Mouse (Mus musculus) forelimb bud, embryonic 11.5 days (tissue): ENCODE measurements at regions not wholly inside any gene's neighbourhood (a gene's known extent, or its start where the extent isn't known, plus 50 kb on each side); places are given as distances from the start of the nearest gene placed in this dataset.

Experiments
- DNase-seq: peaks from one replicate; pipeline ENCODE4 v3.0.0-alpha.2; 2012; ENCODE audit warnings: low read depth, low spot score

DNA sequence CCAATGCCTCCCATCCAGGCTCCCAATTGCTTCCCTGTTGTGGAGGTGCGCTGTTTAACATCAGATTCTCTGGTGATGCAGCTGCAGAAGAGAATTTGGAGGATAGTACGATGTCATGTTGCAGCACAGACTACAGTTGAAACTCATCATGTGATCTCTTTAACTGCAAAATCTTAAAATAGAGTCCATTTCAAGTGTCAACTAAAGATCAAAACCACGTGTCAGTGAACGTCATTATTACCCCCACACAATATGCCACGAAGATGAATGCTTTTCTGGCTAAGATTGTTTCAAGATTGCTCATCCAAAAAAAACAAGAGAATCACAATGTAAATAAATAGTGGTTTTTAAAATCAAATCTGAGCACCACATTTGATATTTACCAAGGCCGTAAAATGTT is 343.7 kb upstream of the Fam98a start:
- no peak for DNase-seq

DNA sequence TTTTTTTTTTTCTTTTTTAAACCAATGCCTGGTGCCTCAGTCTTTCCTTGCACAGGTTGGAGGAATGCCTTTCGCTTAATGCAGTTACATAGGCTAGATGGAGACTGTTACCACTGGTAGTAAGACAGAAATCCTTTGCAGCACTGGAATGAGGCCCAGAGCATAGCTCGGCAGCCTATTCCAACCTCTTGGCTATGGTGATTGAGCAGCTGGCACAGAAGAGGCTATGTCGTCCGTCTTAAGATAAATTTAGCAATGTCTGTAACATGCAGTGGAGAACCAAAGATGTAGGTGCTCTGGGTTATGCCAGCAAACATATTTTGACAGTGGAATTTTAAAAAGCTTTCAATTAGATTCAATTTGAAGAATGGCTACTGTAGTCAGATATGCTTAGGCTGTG is 343.2 kb upstream of the Fam98a start:
- DNase-seq = no peak

DNA sequence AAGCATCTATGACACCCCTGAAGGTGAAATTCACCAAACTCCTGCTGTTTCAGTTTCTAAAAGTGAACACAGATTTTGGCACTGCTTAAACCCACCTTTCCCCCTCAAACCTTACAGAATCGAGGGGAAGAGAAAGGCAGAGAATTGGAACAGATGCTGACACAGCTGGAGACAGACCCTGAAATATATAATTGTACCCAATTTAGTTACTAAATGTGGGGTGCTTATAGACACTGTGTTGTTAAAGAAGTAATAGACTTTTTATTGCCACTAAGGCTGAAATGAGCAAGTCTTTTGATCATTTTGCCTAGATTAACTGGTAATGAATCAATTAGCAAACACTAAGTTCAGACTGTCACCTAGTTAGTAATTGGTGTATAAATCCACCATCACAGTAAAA is 341.8 kb upstream of the Fam98a start:
- peak; percentile 1 for DNase-seq

DNA sequence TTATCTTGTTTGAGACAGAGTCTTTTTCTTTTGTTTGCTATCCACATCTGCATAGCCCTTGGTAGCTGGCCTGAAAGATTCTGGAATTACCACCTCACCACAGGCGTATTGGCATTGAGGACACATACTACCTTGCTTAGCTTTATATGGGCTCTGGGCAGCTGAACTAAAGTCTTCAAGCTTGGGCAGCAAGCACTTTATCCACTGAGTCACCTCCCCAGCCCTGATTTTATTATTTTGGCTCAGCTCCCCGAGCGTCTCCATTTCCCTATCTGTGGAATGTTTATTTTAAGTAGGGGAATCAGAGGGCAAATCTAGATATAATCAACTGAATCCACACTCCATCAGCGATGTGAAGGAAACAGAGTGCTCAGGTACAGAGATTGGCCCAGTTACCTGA is 340.4 kb upstream of the Fam98a start:
- DNase-seq = no peak

DNA sequence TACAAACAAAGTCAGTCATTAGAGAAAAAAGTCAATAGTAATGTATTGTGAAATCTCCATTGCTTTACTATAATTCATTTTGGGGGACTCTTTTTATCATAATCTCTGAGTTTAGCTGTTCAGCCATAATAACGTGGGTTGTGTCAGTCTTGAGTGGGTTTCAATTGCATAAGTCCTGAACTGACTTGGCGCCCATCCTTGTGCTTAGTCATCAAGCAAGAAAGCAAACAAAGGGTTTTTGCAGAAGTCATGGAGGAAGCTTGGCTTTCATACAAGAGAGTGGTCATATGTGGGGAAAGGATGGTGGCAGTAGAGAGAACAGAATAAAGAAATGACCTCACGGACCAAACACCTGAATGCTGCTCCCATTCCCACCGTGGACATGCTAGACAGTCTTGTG is 339.8 kb upstream of the Fam98a start:
- no peak for DNase-seq

DNA sequence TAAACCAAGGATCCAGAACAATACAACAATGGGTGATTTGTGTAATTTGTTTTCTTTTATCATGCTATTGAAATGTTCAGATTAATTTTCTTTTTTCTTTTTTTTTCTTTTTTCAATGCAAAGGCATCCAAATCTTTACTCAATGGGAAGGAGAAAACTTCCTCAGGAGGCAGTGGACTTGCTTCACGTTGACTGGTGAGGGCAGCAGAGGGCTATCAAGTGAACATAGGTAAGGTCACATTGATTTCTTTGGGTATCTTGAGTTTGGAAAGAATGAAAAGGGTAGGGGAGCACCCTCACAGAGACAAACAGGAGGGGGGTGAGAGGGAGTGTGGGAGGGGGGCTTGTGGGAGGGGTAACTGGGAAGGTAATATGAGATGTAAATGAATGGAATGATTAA is 326.1 kb upstream of the Fam98a start:
- no peak for DNase-seq

DNA sequence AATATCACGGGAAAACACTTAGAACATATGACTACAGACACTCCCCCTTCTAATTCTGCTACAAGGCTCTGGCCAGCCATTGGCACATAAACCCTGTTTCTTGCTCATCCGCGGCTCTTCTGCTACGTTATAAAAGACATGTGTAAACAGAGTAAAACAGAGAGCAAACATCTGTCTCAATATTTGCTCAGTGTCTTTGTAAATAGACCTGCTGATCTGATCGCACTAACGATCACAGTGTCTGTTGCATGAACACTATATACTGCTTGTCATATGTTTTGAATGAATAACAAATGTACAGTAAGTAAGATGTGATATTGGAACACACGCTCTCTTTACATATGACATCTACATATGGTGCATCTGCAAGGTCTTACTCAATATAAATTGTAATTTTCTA is 325.1 kb upstream of the Fam98a start:
- DNase-seq = no peak

DNA sequence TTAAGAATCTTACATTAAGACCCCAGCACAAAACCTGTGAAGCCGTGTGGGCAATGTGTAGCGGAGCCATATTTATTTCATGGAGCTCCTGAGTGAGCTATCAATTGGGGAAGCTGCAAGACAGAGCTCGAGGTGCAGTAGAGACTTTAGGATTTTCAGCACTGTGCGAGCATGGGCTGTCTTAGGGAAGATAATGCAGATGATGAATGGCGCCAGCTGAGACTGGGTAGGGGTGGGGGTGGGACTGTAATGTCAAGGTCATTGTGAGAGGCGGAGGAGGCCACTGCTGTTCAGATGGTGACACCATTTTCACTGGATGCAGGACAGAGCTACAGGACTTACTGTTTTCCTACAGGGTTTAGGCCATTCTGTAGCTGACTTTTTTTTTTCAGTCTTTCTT is 322.8 kb upstream of the Fam98a start:
- DNase-seq = no peak

DNA sequence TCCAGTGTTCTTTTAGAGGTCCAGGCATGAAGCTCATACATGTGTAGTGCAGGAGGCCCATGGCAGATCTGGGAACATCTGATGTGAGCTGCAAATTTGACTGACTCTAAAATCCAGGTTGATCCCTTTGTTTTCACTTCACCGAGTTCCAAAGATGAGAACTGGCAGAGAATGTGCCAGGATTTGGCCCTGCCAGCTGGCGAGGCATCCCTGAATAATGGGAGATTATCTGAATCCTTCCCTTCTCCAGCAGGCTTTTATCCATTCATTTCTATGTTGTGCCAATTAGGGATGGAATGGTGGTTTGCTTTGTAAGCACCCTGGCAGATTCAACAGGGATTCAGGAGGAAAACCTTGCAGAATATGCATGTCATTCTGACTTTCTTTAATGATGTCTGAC is 318.7 kb upstream of the Fam98a start:
- DNase-seq = no peak

DNA sequence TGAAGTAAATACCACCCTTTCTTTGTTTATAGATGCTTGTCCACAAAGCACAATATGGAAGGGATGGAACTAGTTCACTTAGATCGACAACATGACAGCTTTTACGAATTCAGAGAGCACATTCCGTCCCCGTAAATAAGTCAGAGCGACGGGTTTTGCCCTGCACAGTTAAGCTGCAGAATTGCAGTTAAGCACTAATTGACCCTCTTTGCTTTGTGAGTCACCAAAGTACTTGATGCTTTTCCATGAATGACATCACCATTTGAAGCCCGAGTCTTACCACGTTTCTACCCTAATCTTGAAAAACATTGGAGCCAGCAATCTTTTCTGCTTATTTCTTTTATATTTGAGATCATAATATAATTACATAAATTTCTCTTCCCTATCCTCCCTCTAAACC is 305.3 kb upstream of the Fam98a start:
- no peak for DNase-seq

DNA sequence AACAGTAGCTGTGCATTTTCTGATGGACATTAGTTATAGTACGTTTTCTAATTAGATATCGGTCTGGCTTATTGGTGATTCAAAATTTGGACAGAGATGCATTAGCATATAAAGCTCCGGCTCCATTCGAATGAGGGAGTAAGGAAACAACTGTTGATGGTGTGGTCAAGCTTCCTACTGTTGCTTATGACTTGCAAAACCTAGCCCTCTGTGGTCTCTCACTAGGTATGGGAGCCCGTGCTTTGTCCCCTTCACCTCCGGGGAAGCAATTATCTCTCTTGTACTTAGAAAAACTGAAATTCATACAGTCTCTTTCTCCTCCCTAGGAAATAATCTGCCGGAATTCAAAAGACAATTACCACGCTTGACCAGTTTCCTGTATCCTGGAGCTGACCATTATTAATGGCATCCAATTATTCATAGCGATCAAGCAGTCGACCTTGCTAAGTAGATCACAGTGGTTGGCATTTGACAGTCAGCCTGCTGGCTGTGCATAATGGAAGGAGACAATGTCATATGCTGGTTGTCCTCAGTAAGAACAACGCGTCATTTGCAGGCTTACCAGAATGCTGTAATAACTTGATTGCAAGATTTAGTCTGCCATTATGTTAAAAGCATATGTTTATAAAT is 264.4 kb upstream of the Fam98a start:
- DNase-seq = no peak

DNA sequence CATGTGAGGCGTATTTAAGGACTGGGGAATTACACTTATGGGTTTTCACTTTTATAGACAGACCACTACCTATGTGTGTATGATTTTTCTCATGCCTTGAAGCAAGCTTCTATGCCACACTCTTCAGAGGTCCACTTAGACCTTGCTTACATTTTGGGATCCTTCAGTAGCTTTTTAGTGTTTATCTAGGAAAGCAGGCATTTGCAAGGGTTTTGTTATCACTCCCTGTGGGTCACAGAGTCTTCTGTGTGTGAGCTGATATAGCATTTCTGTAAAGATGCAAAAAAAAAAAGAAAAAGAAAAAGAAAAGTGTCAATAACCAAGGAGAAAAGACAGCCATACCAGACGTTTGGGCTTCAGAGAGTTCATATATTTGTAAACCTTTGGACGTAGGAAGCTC is 260.4 kb upstream of the Fam98a start:
- no peak for DNase-seq

DNA sequence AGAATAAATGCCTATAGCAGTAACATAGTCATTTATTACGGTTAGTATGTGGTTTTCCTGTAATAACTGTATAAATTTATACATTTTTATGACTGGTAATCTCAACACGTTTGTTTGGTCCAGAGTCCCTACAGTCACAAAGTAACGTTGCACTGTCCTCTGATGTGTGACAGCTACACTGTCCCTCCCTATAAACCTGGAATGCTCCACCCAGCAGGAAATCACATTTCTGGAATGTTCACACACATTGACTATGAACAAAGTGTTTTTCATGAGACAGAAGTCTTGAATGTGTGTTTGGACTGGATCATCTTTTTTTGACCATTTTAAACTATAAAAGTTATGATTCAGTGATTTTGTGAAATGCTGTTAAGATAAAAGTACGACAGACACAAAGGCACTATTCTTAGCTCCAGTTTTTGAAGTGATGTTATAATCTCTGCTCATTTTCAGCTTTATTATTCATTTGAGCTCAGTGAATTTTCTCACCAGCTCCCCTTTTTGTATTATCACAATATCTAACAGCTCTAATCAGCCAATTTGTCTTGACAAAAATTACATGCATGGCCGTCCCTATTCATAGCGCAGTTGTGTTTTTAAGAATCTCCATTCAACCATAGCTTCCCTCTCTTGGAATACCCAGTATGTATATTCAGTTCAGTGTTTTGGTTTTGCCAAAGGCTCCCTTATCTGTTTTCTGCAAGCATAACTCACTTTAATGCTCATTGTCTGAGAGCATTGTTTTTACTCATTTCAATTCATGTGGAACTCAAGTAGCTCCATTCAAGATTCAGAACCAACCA is 257.0 kb upstream of the Fam98a start:
- DNase-seq = no peak

DNA sequence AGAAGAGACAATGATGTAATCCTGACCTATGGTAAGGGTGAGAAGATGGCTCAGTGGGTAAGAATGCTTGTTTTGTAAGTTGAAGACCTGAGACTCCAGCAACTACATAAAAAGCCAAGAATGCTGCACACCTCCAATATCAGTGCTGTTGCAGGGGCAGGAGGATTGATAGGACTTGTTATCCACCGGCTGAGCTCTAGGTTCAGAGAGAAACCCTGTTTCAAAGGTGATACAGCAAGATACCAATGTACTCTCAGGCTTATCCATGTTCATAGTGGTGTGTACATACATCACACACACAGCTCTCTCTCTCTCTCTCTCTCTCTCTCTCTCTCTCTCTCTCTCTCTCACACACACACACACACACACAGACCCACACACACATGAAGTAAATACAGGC is 256.3 kb upstream of the Fam98a start:
- DNase-seq = no peak

DNA sequence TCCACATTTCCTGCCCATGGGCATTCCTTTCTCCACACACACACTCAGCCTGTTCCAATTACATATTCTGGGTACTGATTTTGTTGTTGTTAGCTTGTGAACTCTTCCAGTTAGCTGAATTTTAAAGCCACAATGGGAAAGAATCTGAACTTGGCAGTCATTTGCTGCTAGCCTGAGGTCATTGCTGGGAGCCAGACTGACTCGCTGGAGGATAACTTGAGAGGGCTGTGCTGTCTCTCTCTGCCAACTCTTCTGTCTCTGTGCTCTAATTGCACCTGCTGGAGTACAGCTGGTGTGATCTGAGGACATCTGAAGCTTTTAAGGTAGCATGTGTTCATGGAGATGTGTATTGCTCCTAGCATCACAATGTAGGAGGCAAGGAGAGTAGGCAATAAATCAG is 252.6 kb upstream of the Fam98a start:
- DNase-seq = no peak

DNA sequence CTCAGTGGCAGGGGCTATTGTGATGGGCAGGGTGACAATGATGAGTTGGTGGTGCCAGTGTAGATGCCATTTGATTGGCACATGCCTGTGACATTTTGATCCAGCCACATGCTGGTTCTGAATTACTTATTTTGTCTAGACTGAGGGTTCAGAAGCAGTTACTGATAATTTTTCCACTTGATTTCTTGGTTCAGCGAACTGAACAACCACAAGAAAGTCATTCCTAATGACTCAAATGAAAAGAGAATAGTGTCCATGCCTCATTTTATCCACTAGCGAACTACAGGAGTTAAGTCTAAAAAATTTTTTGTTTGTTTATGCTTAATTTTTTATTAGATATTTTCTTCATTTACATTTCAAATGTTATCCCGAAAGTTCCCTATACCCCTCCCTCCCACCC is 244.6 kb upstream of the Fam98a start:
- DNase-seq = no peak

DNA sequence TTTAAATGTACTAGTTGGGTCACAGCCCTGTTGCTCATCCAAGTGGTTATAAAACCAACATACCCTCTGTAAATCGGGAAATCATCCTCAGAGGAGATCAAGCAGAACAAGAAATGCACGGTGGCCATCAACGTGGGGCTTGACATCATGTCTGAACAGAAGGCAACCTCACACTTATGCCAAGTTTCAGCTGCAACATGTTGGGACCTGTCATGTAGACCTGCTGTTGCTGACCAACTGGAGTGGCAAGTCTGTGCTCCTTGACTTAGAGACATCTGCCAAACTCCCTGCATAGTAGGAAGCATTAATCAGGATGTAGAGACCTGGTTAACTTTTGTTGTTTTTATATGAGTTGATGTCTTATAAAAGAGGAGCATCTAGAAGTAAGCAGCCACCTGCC is 244.0 kb upstream of the Fam98a start:
- DNase-seq = no peak

DNA sequence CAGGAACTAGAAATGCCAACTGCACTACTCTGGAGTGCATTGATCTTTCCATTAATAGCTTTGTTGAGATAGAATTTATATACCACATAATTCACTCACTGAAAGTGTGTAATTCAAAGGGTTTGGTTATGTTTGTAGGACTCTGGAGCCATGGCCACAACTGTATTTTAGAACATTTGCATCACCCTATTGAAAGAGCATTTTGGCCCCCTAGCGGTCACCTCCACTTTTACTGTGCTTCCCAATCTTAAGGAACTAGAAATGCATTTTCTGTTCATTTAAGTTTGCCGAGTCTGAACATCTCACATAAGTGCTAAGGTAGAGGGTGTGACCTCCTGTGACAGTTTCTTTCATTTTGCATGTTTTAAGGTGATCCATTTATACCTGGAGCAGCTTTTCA is 228.0 kb upstream of the Fam98a start:
- peak; percentile 3 for DNase-seq

DNA sequence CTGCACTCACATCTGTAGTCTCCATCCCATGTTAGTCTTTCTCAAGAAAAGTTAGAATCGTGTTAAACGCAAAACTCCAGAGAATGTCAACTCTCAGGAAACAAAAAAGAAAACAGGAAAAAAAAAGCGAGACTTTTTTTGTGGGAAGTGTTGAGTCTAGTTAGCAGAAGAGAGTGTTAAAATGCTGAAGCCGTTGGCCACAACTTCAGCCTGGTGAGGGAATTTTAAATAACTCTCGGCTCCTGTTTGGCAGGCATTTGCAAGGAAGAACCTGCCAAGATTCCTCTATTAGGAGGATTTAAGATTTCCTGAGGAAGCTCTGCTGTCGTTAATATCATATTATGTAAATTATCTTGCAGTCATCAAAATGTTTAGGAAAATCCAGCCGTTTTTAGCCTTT is 224.9 kb upstream of the Fam98a start:
- no peak for DNase-seq

DNA sequence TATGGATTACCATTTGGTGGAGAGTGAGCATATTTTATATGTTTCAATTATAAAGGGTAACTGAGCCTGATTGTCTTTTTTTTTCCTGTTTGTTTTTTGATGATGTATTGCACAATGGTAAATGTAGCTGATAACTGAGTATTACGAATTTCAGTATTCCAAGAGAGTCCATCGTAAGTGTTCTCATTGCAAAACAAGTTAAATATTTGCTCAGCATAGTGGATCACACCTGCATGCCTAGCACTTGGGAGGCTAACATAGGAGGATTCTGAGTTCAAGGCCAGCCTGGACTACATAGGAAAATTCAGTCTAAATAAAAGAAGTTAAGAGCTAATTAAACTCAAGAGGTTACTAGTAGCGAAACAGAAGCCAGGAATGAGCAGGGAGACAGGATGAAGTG is 223.8 kb upstream of the Fam98a start:
- DNase-seq = no peak

DNA sequence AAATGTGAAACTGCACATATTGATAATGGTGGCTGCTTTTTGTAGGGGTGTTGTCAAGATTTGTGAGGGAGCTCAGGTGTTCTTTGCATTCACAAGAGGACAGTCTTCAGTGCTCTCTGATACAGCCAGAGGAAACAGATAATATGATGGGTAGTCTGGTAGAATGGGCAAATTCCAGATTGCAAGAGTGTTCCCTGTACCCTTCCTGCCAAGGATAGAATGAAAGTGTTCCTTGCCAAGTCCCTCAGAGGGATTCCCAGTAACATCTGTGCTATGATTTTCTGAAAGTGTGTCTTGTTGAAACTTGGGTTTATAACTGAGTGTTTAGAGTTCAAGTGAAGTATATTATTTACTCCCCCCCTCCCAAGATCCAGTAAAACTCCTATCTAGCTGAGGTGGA is 221.1 kb upstream of the Fam98a start:
- no peak for DNase-seq

DNA sequence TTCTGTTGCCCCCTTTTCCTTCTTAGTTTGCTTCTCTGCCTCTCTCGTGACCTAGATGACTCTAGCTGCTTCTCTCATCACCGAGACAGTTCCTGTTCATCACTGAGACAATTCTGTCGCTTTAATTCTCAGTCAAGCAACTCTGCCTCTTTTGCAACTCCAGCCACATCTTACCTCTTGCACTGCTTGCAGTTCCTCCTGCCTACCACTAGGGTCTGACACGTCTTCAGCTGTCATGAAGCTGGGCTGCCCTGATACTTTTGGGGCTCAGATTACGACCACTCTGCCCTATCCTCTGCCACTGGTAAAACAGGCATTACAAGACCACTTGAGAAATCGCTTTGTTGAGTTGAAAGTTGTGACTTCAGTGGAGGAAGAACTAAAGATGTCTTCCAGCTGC is 216.9 kb upstream of the Fam98a start:
- DNase-seq = no peak

DNA sequence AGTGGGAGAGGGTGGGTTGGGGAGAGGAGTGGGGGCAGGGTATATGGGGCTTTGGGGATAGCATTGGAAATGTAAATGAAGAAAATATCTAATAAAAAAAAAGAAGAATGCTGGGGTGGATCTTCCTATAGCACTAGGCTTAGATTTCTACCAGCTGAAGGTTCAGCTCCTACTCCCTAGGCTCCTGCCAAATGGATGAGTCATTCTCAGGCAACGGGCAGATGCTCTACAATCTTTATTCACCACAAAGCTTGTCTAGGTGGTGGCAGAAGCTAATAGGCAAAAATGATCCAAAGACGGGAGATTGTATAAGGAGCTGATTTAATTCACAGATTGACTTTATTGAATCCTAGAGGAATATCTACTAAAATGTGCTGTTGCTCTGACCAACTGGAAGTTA is 211.6 kb upstream of the Fam98a start:
- DNase-seq = no peak

DNA sequence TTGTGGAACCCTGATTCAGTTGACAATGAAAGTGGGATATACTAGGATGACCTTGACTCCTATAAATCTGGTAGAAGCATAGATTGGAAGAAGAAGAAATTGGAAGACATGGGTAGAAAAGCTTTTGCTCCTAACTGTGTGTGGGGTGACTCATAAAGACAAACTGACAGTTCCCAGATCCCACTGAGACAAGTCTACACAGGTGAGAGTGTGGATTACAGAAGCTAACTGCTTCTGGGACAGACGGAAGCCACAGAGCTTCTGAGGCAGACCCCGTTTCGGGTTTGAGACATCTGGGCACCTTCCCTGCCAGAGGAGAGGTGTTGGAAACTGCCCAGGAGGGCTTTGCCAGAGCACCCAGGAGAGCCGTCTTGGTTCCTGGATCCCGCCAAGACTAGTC is 204.7 kb upstream of the Fam98a start:
- no peak for DNase-seq
